Mouse (Mus musculus): ENCODE measurements around the gene Hdgfl2. TPM values are rescaled to one million over a fixed set of nuclear protein-coding genes. Genes with fewer than 3 reads are reported as not detected.
"Not testable (repeated sequence)": the region's sequence is repeated elsewhere in the genome, so short reads cannot be mapped to it uniquely, and the experiment has no call there.

Hdgfl2 gene
- polyA plus RNA-seq, 1 experiment from 2014 or later = 195 TPM

DNA sequence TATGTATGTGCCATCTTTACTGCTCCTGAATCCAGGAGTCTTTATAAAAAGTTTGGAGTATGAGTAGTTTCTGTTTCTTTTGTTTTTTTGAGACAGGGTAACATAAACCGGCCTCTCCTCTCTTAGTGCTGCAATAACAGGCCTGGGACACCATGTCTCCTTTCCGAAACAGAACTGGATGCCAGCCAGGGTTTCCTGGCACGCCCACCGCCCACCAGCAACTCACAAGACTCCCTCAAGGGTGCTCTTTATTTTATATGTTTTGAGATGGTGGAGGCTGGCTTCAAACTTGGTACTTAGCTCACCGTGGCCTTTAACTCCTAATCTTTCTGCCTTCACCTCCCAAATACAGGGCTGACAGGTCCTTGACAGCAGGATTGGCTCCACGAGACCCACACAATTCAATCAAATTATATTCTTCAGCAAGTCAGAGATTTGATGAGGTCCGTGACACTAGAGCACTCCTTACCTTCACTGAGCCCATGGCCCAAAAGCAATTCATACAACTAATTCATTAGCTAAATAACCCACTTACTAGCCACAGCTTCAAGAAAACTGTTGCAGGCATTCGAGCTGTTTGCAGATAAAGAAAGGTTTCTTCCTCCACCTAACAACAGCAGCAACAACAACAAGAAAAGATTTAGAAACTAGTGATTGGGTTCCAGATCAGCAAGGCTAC, 40.7 kb upstream of the Hdgfl2 start:
- peaks cover 38% of the 10 kb centered on the region for H3K4me1 ChIP-seq

DNA sequence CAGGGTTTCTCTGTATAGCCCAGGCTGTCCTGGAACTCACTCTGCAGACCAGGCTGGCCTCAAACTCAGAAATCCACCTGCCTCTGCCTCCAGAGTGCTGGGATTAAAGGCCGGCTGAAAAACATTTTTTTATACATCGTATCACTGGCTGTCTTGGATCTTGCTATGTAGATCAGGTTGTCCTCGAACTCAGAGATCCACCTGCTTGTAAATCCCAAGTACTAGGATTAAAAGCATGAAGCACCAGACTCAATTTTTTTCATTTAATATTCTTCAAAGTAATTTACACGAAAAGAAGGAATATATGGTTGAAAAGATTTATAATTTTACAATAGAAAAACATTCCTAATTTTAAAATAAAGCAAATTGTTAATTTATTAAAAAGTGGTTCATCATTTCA, 40.1 kb upstream of the Hdgfl2 start:
- H3K36me3 ChIP-seq (replicated peaks) = peaks cover 27% of the 10 kb centered on the region
- H3K27me3 ChIP-seq (replicated peaks; ENCODE audit: low read depth, poor library complexity, severe bottlenecking) = no peaks in the 10 kb centered on the region
- H3K4me1 ChIP-seq = peaks cover 35% of the 10 kb centered on the region
- DNase-seq (ENCODE audit: low spot score) = no peak
- H3K4me3 ChIP-seq = peak overlapping the region; percentile 89
- H3K27ac ChIP-seq (replicated peaks) = peak overlapping the region; percentile 96; the same call in 1 of the 2 replicates
- 79% methylated on average over 4 of the region's 4 CpGs for WGBS
- H3K9me3 ChIP-seq = no peaks in the 10 kb centered on the region

More for the DNA sequence above, 40.7 kb upstream of the Hdgfl2 start:
- no peaks in the 10 kb centered on the region for H3K27me3 ChIP-seq (replicated peaks; ENCODE audit: low read depth, poor library complexity, severe bottlenecking)
- H3K36me3 ChIP-seq (replicated peaks) = peaks cover 27% of the 10 kb centered on the region
- no peak for DNase-seq (ENCODE audit: low spot score)
- no peak overlapping the region for H3K4me3 ChIP-seq
- H3K27ac ChIP-seq (replicated peaks) = no peak overlapping the region
- H3K9me3 ChIP-seq = no peaks in the 10 kb centered on the region
- WGBS = 84% methylated on average over 8 of the region's 8 CpGs

DNA sequence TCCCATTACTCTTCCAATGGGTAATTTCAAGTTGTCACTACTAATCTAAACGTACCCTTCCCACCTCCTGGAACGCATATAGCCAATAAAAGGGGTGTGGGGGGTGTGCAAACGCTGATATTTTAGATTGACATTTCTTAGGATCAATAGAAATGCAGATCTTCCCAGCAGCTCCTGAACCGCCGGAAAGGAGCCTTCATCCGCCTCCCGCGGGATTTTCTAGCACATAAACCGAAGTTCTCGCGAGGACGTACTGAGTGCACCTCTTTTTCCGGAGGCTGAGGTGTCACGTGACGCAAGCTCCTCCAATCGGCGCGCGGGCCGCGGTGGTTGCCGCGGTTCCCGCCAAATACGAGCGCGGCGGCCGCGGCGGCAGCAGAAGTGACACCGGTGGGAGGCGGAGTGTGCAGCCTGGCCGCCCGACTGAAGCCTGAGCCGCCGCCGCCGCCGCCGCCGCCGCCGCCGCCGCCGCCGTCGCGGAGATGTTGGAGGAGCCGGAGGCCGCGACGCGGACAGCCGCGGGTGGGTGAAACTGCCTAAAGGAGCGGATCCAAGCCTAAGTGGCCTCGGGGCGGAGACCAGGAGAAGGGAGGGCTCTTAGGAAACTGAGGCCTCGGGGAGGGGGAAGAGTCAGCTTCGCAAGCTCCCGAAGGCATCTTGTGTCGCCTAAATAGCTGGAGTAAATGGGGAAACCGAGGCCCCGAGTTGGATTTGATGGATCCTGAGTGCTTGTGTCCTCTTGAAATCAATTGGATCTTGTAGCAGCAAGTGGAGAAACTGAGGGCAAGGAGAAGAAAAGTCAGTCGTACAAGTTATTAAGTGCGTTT, 39.2 kb upstream of the Hdgfl2 start, which contains the start of gene Chaf1a:
Gene Chaf1a, plus strand, starts transcription at position 410 of the 827 bp plus-strand sequence.
- DNase-seq (ENCODE audit: low spot score) = peak; percentile 97
- H3K36me3 ChIP-seq (replicated peaks) = peaks cover 29% of the 10 kb centered on the region
- H3K27me3 ChIP-seq (replicated peaks; ENCODE audit: low read depth, poor library complexity, severe bottlenecking) = no peaks in the 10 kb centered on the region
- WGBS = under 1% methylated on average over 68 of the region's 68 CpGs
- H3K4me3 ChIP-seq = peak within 1 kb of the TSS; percentile 89
- H3K27ac ChIP-seq (replicated peaks) = peak within 1 kb of the TSS; percentile 96
- H3K9me3 ChIP-seq = no peaks in the 10 kb centered on the region
- peaks cover 26% of the 10 kb centered on the region for H3K4me1 ChIP-seq

DNA sequence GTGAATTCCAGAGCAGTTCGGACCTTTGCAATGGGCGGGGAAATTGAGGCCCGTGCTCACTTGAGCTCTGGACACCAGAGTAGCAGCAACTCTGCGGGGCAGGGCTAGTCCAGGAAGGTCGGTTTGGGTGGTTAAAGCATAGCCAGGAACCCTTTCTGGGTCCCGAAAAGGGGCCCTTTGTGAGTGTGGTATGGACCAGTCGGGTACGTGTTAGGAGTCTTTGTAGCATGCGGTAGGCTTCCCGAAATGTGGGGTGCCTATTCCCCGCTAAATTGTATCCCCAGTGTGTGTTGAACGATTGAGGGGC, 38.6 kb upstream of the Hdgfl2 start:
- peaks cover 21% of the 10 kb centered on the region for H3K4me1 ChIP-seq
- H3K27ac ChIP-seq (replicated peaks) = peak overlapping the region; percentile 96
- H3K36me3 ChIP-seq (replicated peaks) = peaks cover 34% of the 10 kb centered on the region
- WGBS = 2% methylated on average over 12 of the region's 12 CpGs
- H3K4me3 ChIP-seq = peak overlapping the region; percentile 89
- H3K9me3 ChIP-seq = no peaks in the 10 kb centered on the region
- DNase-seq (ENCODE audit: low spot score) = no peak
- H3K27me3 ChIP-seq (replicated peaks; ENCODE audit: low read depth, poor library complexity, severe bottlenecking) = no peaks in the 10 kb centered on the region

DNA sequence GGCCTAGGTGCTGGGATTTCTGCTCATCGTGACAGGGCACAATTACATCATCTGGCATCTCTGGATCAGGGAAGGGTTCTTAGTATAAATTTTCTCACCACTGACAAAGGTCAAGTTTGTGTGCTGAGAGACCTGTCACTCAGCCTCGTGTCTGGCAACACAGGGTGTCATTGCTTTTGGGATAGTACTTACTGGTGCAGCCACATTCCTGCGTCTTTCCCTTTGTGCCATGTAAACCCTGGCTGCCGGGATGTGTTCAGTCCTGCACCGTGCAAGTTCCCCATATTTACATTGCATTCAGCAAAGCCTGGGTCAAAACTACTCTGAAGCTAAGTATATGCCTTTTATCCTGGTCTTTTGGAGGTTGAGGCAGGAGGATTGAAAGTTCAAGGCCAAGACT, 28.1 kb upstream of the Hdgfl2 start:
- 86% methylated on average over 5 of the region's 5 CpGs for WGBS
- Histone ChIP-seq H3K9me3 (no peaks in the 10 kb centered on the region), H3K27me3 (replicated peaks; ENCODE audit: low read depth, poor library complexity, severe bottlenecking) (no peaks in the 10 kb centered on the region), H3K27ac (replicated peaks) (no peak overlapping the region), H3K4me3 (no peak overlapping the region), H3K36me3 (replicated peaks) (peaks cover 98% of the 10 kb centered on the region), H3K4me1 (0 out of 2 replicates have a peak, but pooled peaks cover 2% of the 10 kb centered on the region)
- no peak for DNase-seq (ENCODE audit: low spot score)

DNA sequence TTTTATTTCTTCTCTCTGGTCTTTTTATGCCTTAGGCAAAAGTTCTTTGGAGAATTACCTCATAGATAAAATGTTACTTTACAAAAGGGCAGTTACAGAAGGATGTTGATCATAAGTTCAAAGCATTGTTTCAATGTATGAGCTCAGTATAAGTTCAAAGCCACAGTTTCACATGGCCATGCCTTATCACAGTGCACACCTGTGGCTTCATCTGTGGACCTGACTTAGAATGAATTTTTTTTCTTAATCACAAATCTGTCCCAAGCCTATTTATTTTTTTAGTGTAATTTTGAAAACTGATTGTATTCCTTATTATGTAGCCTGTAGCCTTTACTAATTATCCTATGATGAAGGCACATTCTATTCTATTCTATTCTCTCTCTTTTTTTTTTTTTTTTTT, 24.5 kb upstream of the Hdgfl2 start:
- DNase-seq (ENCODE audit: low spot score) = no peak
- H3K36me3 ChIP-seq (replicated peaks) = peaks cover 98% of the 10 kb centered on the region
- no peak overlapping the region for H3K4me3 ChIP-seq

DNA sequence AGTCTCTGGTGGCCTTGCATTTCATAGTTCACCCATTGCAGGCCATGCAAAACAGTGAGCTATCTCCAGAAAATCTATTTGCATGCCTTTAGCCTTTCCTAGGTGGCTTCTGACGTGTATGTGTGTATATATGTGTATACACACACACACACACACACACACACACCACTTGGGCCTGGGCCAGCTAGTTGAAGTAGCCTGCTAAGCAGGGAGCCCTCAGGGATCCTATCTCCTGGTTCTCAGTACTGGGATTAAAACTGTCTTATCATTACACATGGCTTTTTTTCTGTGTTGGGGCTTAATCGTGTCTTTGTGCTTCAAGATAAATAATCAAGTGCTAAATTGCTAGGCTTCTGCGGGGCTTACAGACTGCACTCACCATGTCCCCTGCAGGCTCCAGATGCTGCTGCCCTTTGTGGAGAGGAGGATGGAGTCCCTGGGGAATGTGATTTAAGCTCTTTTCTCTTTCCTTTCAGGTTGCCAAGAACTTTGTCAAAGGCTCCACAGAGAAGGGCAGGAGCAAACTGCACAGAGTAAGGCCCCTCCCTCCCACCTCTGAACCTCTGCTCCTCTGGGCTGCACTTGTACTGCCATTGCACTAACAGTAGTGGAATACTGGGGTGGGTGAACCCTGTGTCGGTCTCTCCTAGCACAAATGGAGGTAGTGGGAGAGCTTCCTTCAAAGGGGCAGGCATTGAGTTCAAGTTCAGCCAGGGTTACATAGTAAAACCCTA, 23.3 kb upstream of the Hdgfl2 start:
- H3K4me1 ChIP-seq = 0 out of 2 replicates have a peak, but pooled peaks cover 2% of the 10 kb centered on the region
- no peaks in the 10 kb centered on the region for H3K9me3 ChIP-seq
- WGBS = 80% methylated on average over 4 of the region's 4 CpGs
- no peak overlapping the region for H3K4me3 ChIP-seq
- no peaks in the 10 kb centered on the region for H3K27me3 ChIP-seq (replicated peaks; ENCODE audit: low read depth, poor library complexity, severe bottlenecking)
- H3K36me3 ChIP-seq (replicated peaks) = peaks cover 98% of the 10 kb centered on the region
- no peak for DNase-seq (ENCODE audit: low spot score)
- H3K27ac ChIP-seq (replicated peaks) = no peak overlapping the region

More for the DNA sequence above, 24.5 kb upstream of the Hdgfl2 start:
- no peaks in the 10 kb centered on the region for H3K9me3 ChIP-seq
- no peak overlapping the region for H3K27ac ChIP-seq (replicated peaks)
- H3K4me1 ChIP-seq = 0 out of 2 replicates have a peak, but pooled peaks cover 2% of the 10 kb centered on the region
- no peaks in the 10 kb centered on the region for H3K27me3 ChIP-seq (replicated peaks; ENCODE audit: low read depth, poor library complexity, severe bottlenecking)

DNA sequence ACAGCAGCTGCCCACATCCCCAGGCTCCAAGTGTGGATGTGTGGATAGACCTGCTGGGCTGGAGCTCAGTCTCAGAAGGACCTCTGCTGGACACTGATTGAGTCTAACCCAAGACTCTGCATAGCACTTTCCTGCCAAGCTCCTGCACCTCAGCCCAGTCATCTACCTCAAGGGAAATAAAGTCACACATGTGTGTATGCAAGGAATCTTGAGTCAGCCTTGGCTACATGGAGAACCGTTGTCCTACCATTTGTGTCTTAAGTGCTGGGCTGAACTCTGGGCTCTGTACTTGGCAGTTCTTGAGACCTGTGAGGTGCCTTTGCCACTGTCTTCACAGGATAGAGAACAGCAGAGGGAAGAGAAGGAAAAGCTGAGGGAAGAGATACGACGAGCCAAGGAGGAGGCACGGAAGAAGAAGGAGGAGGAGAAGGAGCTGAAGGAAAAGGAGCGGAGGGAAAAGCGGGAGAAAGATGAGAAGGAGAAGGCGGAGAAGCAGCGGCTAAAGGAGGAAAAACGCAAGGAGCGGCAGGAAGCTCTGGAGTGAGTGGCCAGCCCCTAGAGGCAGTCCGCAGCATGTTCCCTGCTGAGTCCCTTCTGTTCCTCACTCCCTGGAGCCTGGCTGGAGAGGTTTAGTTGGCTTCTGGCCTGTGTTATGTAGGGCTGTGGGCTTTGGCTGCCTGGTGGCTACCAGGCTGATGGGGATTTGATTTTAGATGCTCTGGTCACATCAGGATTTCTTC, 21.9 kb upstream of the Hdgfl2 start:
- DNase-seq (ENCODE audit: low spot score) = no peak
- Histone ChIP-seq H3K36me3 (replicated peaks) (peaks cover 98% of the 10 kb centered on the region), H3K4me3 (no peak overlapping the region), H3K27me3 (replicated peaks; ENCODE audit: low read depth, poor library complexity, severe bottlenecking) (no peaks in the 10 kb centered on the region), H3K9me3 (no peaks in the 10 kb centered on the region), H3K27ac (replicated peaks) (no peak overlapping the region), H3K4me1 (0 out of 2 replicates have a peak, but pooled peaks cover 2% of the 10 kb centered on the region)
- 81% methylated on average over 11 of the region's 11 CpGs for WGBS

DNA sequence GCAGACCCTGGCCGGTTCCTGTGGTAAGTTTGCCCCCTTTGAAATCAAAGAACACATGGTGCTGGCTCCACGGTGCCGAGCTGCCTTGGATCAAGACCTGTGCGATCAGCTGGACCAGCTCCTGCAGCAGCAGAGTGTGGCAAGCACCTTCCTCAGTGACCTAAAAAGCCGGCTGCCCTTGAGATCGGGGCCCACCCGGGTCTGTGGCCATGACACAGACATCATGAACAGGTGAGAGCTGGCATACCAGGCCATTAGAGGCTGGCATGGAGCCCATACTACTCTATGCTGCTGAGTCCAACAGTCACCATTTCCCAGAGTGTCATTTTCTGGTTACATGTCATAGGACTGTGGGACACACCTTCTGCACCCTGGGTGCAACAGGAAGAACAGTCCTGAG, 17.4 kb upstream of the Hdgfl2 start:
- no peak for DNase-seq (ENCODE audit: low spot score)
- Histone ChIP-seq H3K9me3 (no peaks in the 10 kb centered on the region), H3K4me1 (no peaks in the 10 kb centered on the region), H3K27me3 (replicated peaks; ENCODE audit: low read depth, poor library complexity, severe bottlenecking) (no peaks in the 10 kb centered on the region), H3K4me3 (no peak overlapping the region), H3K36me3 (replicated peaks) (peaks cover 100% of the 10 kb centered on the region), H3K27ac (replicated peaks) (no peak overlapping the region)
- WGBS = 95% methylated on average over 7 of the region's 7 CpGs

DNA sequence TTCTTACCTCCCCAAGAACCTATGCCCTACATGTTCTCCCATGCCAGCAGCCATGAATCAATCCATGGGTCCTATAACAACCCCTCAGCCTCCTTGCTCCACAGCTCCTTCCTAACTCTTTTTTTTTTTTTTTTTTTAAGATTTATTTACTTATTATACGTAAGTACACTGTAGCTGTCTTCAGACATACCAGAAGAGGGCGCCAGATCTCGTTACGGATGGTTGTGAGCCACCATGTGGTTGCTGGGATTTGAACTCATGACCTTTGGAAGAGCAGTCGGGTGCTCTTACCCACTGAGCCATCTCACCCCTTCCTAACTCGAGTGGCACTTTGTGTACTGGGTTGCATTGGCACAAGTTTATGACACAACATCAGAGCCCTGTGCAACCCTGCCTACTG, 13.7 kb upstream of the Hdgfl2 start:
- H3K36me3 ChIP-seq (replicated peaks) = peaks cover 100% of the 10 kb centered on the region
- not testable (repeated sequence) for DNase-seq (ENCODE audit: low spot score); H3K9me3 ChIP-seq; H3K27me3 ChIP-seq (replicated peaks; ENCODE audit: low read depth, poor library complexity, severe bottlenecking); H3K4me1 ChIP-seq; H3K4me3 ChIP-seq; H3K27ac ChIP-seq (replicated peaks)
- WGBS = 76% methylated on average over 6 of the region's 6 CpGs

DNA sequence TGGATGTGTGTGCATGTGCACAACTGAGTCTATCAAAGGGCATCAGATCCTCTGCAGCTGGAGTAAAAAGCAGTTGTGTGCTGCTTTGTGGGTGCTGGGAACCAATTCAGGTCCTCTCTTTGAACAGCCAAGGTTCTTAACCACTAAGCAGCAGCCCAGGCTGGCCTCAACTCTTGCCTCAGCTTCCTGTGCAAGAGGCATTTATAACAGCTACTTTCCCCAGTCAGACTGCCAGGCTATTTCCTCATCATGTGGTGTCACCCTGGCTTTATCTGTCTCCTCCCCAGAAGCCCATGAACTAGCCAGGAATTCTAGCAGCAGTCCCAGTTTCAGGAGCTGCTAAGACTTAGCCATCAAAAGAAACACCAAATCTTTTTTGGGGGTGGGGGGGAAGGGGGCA, 13.0 kb upstream of the Hdgfl2 start:
- no peaks in the 10 kb centered on the region for H3K27me3 ChIP-seq (replicated peaks; ENCODE audit: low read depth, poor library complexity, severe bottlenecking)
- H3K4me1 ChIP-seq = no peaks in the 10 kb centered on the region
- H3K4me3 ChIP-seq = no peak overlapping the region
- no peak overlapping the region for H3K27ac ChIP-seq (replicated peaks)
- no peaks in the 10 kb centered on the region for H3K9me3 ChIP-seq
- no peak for DNase-seq (ENCODE audit: low spot score)
- H3K36me3 ChIP-seq (replicated peaks) = peaks cover 100% of the 10 kb centered on the region

DNA sequence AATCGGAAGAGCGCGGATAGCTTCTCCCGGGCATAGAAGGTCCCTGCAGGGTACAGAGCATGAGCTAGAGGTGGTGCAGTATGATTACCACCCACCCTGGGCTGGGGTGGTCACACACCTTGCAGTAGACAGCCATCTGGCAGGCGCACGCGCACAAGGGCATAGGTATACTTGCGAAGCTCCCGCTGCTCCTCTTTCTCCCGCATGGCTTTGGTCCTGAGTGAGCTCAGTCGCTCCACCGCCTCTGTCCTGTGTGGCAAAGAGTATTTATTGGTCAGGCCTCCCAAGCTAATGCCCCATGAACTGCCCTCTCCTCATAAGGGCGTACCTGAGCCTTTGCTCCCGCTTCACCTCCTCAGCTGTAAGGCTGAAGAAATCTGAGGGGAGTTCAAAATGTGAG, 10.4 kb upstream of the Hdgfl2 start:
- DNase-seq (ENCODE audit: low spot score) = no peak
- H3K27me3 ChIP-seq (replicated peaks; ENCODE audit: low read depth, poor library complexity, severe bottlenecking) = no peaks in the 10 kb centered on the region
- H3K36me3 ChIP-seq (replicated peaks) = peaks cover 94% of the 10 kb centered on the region
- H3K4me3 ChIP-seq = no peak overlapping the region
- WGBS = 95% methylated on average over 14 of the region's 14 CpGs
- peaks cover 16% of the 10 kb centered on the region for H3K4me1 ChIP-seq
- no peaks in the 10 kb centered on the region for H3K9me3 ChIP-seq
- H3K27ac ChIP-seq (replicated peaks) = no peak overlapping the region
